Mouse (Mus musculus): ENCODE data around the gene Zfhx3. TPM values are rescaled to one million over a fixed set of nuclear protein-coding genes. Genes with fewer than 3 reads are reported as not detected.

Zfhx3 gene
- polyA plus RNA-seq, 1 experiment from 2014 or later: 2.4 TPM

GRCm38 (mm10) chr8:108966041-108966440 lies 1023.6 kb downstream of the Zfhx3 start:
- no peaks in the 10 kb centered on the region for H3K36me3 ChIP-seq (ENCODE audit: control insufficient read depth, insufficient read depth)
- no peaks in the 10 kb centered on the region for H3K9me3 ChIP-seq (ENCODE audit: control insufficient read depth)
- H3K4me3 ChIP-seq (ENCODE audit: low read depth, low read length): no peak overlapping the region
- H3K4me1 ChIP-seq (replicated peaks; ENCODE audit: control insufficient read depth, insufficient read depth, low read length): no peaks in the 10 kb centered on the region
- no peak for ATAC-seq
- no peak overlapping the region for H3K4me2 ChIP-seq (replicated peaks; ENCODE audit: low read depth)
- 83% methylated on average over 12 of the region's 12 CpGs for WGBS
- no peak overlapping the region for H3K9ac ChIP-seq (ENCODE audit: low read depth, low read length)
- TF ChIP-seq CTCF (IDR thresholded peaks at IDR 0.05; ENCODE audit: low read depth): no peak
- no peak overlapping the region for H3K27ac ChIP-seq (ENCODE audit: low read depth, low read length)
- H3K27me3 ChIP-seq (replicated peaks; ENCODE audit: control insufficient read depth, insufficient read depth, low read length): no peaks in the 10 kb centered on the region

GRCm38 (mm10) chr8:108973639-108974325 lies 1031.3 kb downstream of the Zfhx3 start:
- no peak overlapping the region for H3K4me2 ChIP-seq (replicated peaks; ENCODE audit: low read depth)
- TF ChIP-seq CTCF (IDR thresholded peaks at IDR 0.05; ENCODE audit: low read depth): no peak
- no peaks in the 10 kb centered on the region for H3K9me3 ChIP-seq (ENCODE audit: control insufficient read depth)
- H3K36me3 ChIP-seq (ENCODE audit: control insufficient read depth, insufficient read depth): no peaks in the 10 kb centered on the region
- 90% methylated on average over 9 of the region's 9 CpGs for WGBS
- no peak overlapping the region for H3K9ac ChIP-seq (ENCODE audit: low read depth, low read length)
- ATAC-seq: no peak
- no peak overlapping the region for H3K4me3 ChIP-seq (ENCODE audit: low read depth, low read length)
- H3K4me1 ChIP-seq (replicated peaks; ENCODE audit: control insufficient read depth, insufficient read depth, low read length): no peaks in the 10 kb centered on the region
- H3K27ac ChIP-seq (ENCODE audit: low read depth, low read length): no peak overlapping the region
- no peaks in the 10 kb centered on the region for H3K27me3 ChIP-seq (replicated peaks; ENCODE audit: control insufficient read depth, insufficient read depth, low read length)

- Histone ChIP-seq H3K4me3 (ENCODE audit: low read depth, low read length) (no peak overlapping the region), H3K9ac (ENCODE audit: low read depth, low read length) (no peak overlapping the region), H3K27ac (ENCODE audit: low read depth, low read length) (no peak overlapping the region), H3K4me2 (replicated peaks; ENCODE audit: low read depth) (no peak overlapping the region), H3K9me3 (ENCODE audit: control insufficient read depth) (no peaks in the 10 kb centered on the region; the same call in 1 of the 2 replicates), H3K36me3 (ENCODE audit: control insufficient read depth, insufficient read depth) (no peaks in the 10 kb centered on the region), H3K27me3 (replicated peaks; ENCODE audit: control insufficient read depth, insufficient read depth, low read length) (no peaks in the 10 kb centered on the region), H3K4me1 (replicated peaks; ENCODE audit: control insufficient read depth, insufficient read depth, low read length) (no peaks in the 10 kb centered on the region)
- WGBS: 68% methylated on average over 11 of the region's 11 CpGs
- ATAC-seq: no peak
- no peak for TF ChIP-seq CTCF (IDR thresholded peaks at IDR 0.05; ENCODE audit: low read depth)
Measured at GRCm38 (mm10) chr8:108977693-108978361, 1035.4 kb downstream of the Zfhx3 start.

- Histone ChIP-seq H3K4me3 (ENCODE audit: low read depth, low read length) (no peak overlapping the region), H3K4me1 (replicated peaks; ENCODE audit: control insufficient read depth, insufficient read depth, low read length) (no peaks in the 10 kb centered on the region), H3K9ac (ENCODE audit: low read depth, low read length) (no peak overlapping the region), H3K4me2 (replicated peaks; ENCODE audit: low read depth) (no peak overlapping the region), H3K27me3 (replicated peaks; ENCODE audit: control insufficient read depth, insufficient read depth, low read length) (no peaks in the 10 kb centered on the region), H3K36me3 (ENCODE audit: control insufficient read depth, insufficient read depth) (no peaks in the 10 kb centered on the region), H3K27ac (ENCODE audit: low read depth, low read length) (no peak overlapping the region), H3K9me3 (ENCODE audit: control insufficient read depth) (no peaks in the 10 kb centered on the region; the same call in 1 of the 2 replicates)
- TF ChIP-seq CTCF (IDR thresholded peaks at IDR 0.05; ENCODE audit: low read depth): no peak
- WGBS: 83% methylated on average over 7 of the region's 7 CpGs
- no peak for ATAC-seq
Measured at GRCm38 (mm10) chr8:108978362-108978750, 1035.9 kb downstream of the Zfhx3 start.

GRCm38 (mm10) chr8:108984904-108985303 lies 1042.5 kb downstream of the Zfhx3 start:
- no peak overlapping the region for H3K9ac ChIP-seq (ENCODE audit: low read depth, low read length)
- no peak overlapping the region for H3K4me2 ChIP-seq (replicated peaks; ENCODE audit: low read depth)
- WGBS: 57% methylated on average over 2 of the region's 2 CpGs
- ATAC-seq: no peak
- no peaks in the 10 kb centered on the region for H3K36me3 ChIP-seq (ENCODE audit: control insufficient read depth, insufficient read depth)
- no peak overlapping the region for H3K4me3 ChIP-seq (ENCODE audit: low read depth, low read length)
- TF ChIP-seq CTCF (IDR thresholded peaks at IDR 0.05; ENCODE audit: low read depth): no peak
- H3K9me3 ChIP-seq (ENCODE audit: control insufficient read depth): no peaks in the 10 kb centered on the region; the same call in 1 of the 2 replicates
- H3K27me3 ChIP-seq (replicated peaks; ENCODE audit: control insufficient read depth, insufficient read depth, low read length): no peaks in the 10 kb centered on the region
- H3K27ac ChIP-seq (ENCODE audit: low read depth, low read length): no peak overlapping the region
- no peaks in the 10 kb centered on the region for H3K4me1 ChIP-seq (replicated peaks; ENCODE audit: control insufficient read depth, insufficient read depth, low read length)

- Histone ChIP-seq H3K4me3 (ENCODE audit: low read depth, low read length) (no peak overlapping the region), H3K27ac (ENCODE audit: low read depth, low read length) (peak overlapping the region; percentile 67), H3K4me1 (replicated peaks; ENCODE audit: control insufficient read depth, insufficient read depth, low read length) (no peaks in the 10 kb centered on the region), H3K36me3 (ENCODE audit: control insufficient read depth, insufficient read depth) (no peaks in the 10 kb centered on the region), H3K9ac (ENCODE audit: low read depth, low read length) (no peak overlapping the region), H3K27me3 (replicated peaks; ENCODE audit: control insufficient read depth, insufficient read depth, low read length) (no peaks in the 10 kb centered on the region), H3K4me2 (replicated peaks; ENCODE audit: low read depth) (no peak overlapping the region), H3K9me3 (ENCODE audit: control insufficient read depth) (no peaks in the 10 kb centered on the region)
- ATAC-seq: no peak
- WGBS: 80% methylated on average over 5 of the region's 5 CpGs
- no peak for TF ChIP-seq CTCF (IDR thresholded peaks at IDR 0.05; ENCODE audit: low read depth)
Measured at GRCm38 (mm10) chr8:108989841-108990240, 1047.4 kb downstream of the Zfhx3 start.

Data from intestine, postnatal 0 days (tissue).